Mouse (Mus musculus): ENCODE measurements around the gene Npepps.

The Npepps gene

GRCm38 (mm10) chr11:97186947-97187763 lies 93.3 kb downstream of the Npepps start:
- peak; percentile 96 for DNase-seq (ENCODE audit: low read depth, low spot score)

- no peak for DNase-seq (ENCODE audit: low read depth, low spot score)
Observed at GRCm38 (mm10) chr11:97185704-97186614, 94.5 kb downstream of the Npepps start.

GRCm38 (mm10) chr11:97184875-97185274 lies 95.6 kb downstream of the Npepps start:
- DNase-seq (ENCODE audit: low read depth, low spot score) = no peak

GRCm38 (mm10) chr11:97182446-97182845 lies 98.0 kb downstream of the Npepps start:
- no peak for DNase-seq (ENCODE audit: low read depth, low spot score)

- no peak for DNase-seq (ENCODE audit: low read depth, low spot score)
Observed at GRCm38 (mm10) chr11:97181061-97181460, 99.4 kb downstream of the Npepps start.

- DNase-seq (ENCODE audit: low read depth, low spot score) = no peak
Observed at GRCm38 (mm10) chr11:97178198-97178597, 102.2 kb downstream of the Npepps start.

GRCm38 (mm10) chr11:97176851-97177250 lies 103.6 kb downstream of the Npepps start:
- DNase-seq (ENCODE audit: low read depth, low spot score) = peak; percentile 62

- no peak for DNase-seq (ENCODE audit: low read depth, low spot score)
Observed at GRCm38 (mm10) chr11:97175499-97175898, 104.9 kb downstream of the Npepps start.

GRCm38 (mm10) chr11:97160341-97160740 lies 120.1 kb downstream of the Npepps start:
- DNase-seq (ENCODE audit: low read depth, low spot score) = no peak

- no peak for DNase-seq (ENCODE audit: low read depth, low spot score)
Observed at GRCm38 (mm10) chr11:97156999-97157398, 123.4 kb downstream of the Npepps start.
